Mouse (Mus musculus) ES-E14 (cell line): ENCODE results near the gene Phip. TPM values are rescaled to one million over a fixed set of nuclear protein-coding genes. Genes with fewer than 3 reads are reported as not detected.

ENCODE experiments used
- DNase-seq: peaks from one replicate; pipeline ENCODE4 v3.0.0-alpha.2; 2013; ENCODE audit warnings: low read depth, low spot score
- H3K27ac ChIP-seq: 2 replicates; pipeline ENCODE4 v1.5.1; 2012; ENCODE audit warnings: low read depth, mild to moderate bottlenecking, low read length, moderate library complexity, mixed read lengths; ENCODE audit not compliant: poor library complexity, insufficient read depth, severe bottlenecking
- H3K36me3 ChIP-seq: 2 replicates; pipeline ENCODE4 v1.6.1; 2012; ENCODE audit warnings: mild to moderate bottlenecking, low read length, moderate library complexity, mixed read lengths; ENCODE audit not compliant: control insufficient read depth, poor library complexity, insufficient read depth, severe bottlenecking
- H3K4me1 ChIP-seq, 2 experiments: fragments of 150-350 bp in 1 of 2; sonication (generic) in 1 of 2; 2 replicates each; pipeline ENCODE4 v1.6.1; 2012; ENCODE audit warnings: low read length in 2 of 2, mild to moderate bottlenecking in 1 of 2, mixed read lengths in 1 of 2; ENCODE audit not compliant: control insufficient read depth in 2 of 2, insufficient read depth in 2 of 2, poor library complexity in 1 of 2
- H3K4me3 ChIP-seq, 2 experiments: fragments of 150-350 bp in 1 of 2; sonication (generic) in 1 of 2; 2 replicates each; pipeline ENCODE4 v1.5.1; 2012; ENCODE audit warnings: low read length in 2 of 2, low read depth in 1 of 2, mild to moderate bottlenecking in 1 of 2, mixed read lengths in 1 of 2; ENCODE audit not compliant: insufficient read depth in 1 of 2, poor library complexity in 1 of 2, severe bottlenecking in 1 of 2
- H3K9ac ChIP-seq: 2 replicates; pipeline ENCODE4 v1.6.1; 2012; ENCODE audit warnings: low read depth, mild to moderate bottlenecking, low read length, mixed read lengths; ENCODE audit not compliant: poor library complexity, insufficient read depth, severe bottlenecking
- H3K9me3 ChIP-seq: fragments of 150-350 bp; sonication (generic); 2 replicates; pipeline ENCODE4 v1.6.1; 2012; ENCODE audit warnings: low read depth, mild to moderate bottlenecking, low read length; ENCODE audit not compliant: control insufficient read depth, insufficient read depth
- CHD2 ChIP-seq: IDR thresholded peaks from 2 replicates; pipeline ENCODE4 v1.6.1; 2014; ENCODE audit warnings: mild to moderate bottlenecking, low read depth, low read length, inconsistent platforms
- HCFC1 ChIP-seq: IDR thresholded peaks from 2 replicates; pipeline ENCODE4 v1.6.1; 2012; ENCODE audit warnings: low read length, inconsistent platforms, borderline replicate concordance; ENCODE audit not compliant: insufficient read depth
- MAFK ChIP-seq: IDR thresholded peaks from 2 replicates; pipeline ENCODE4 v1.6.1; 2014; ENCODE audit warnings: mild to moderate bottlenecking, low read depth, low read length, inconsistent platforms; ENCODE audit not compliant: insufficient read depth
- ZC3H11A ChIP-seq: IDR thresholded peaks from 2 replicates; pipeline ENCODE4 v1.6.1; 2012; ENCODE audit warnings: low read depth, mild to moderate bottlenecking, inconsistent platforms, low read length, borderline replicate concordance
- ZNF384 ChIP-seq: IDR thresholded peaks from 2 replicates; pipeline ENCODE4 v1.6.1; 2012; ENCODE audit warnings: low read depth, low read length, inconsistent platforms
- in situ Hi-C, 2 experiments: fragments of 600-800 bp; cut with MboI; formaldehyde crosslinking; loops; one replicate each; pipeline ENCODE4 v1.15.1; 2025; ENCODE audit warnings: low sequenced_read_pairs in 2 of 2, inconsistent platforms in 1 of 2; ENCODE audit not compliant: unreplicated experiment in 2 of 2
- total RNA-seq: library from RNA; depleted of rRNA; stranded (reverse); fragments of 300-350 nt; gene quantifications from 2 replicates; pipeline ENCODE4 v1.2.3, GENCODE M21; 2012; rRNA removed

The Phip gene
- total RNA-seq, result 52.4 and 56.7 TPM in 2 replicates

GRCm38 (mm10) chr9:82975342-82976215, at the start of gene Phip:
Phip (minus strand) TSS chr9:82975516.
- 0 out of 2 replicates have a peak, but pooled peaks have one; percentile 35 for TF ChIP-seq HCFC1
- TF ChIP-seq ZC3H11A, result no peak
- 0 out of 2 replicates have a peak, but pooled peaks have one; percentile 26 for TF ChIP-seq CHD2
- peak; percentile 97 for TF ChIP-seq ZNF384
- TF ChIP-seq MAFK, result no peak
- peak; percentile 70 for DNase-seq
- Histone ChIP-seq H3K36me3 (no peaks in the 10 kb centered on the region), H3K9ac (peak within 1 kb of the TSS; percentile 97), H3K27ac (peak within 1 kb of the TSS; percentile 94), H3K4me3 (peak within 1 kb of the TSS; percentile 88 to 94), H3K4me1 (peaks cover 2 to 7% of the 10 kb centered on the region in 2 experiments; a peak in 2 of 4 replicates), H3K9me3 (no peaks in the 10 kb centered on the region)
- in situ Hi-C loops, result no loop called here

- in situ Hi-C loops, result no loop called here
- no peaks in the 10 kb centered on the region for H3K36me3 ChIP-seq
- TF ChIP-seq CHD2 (no peak), MAFK (no peak), ZNF384 (no peak), HCFC1 (no peak)
- DNase-seq, result no peak
- no peaks in the 10 kb centered on the region for H3K9me3 ChIP-seq
- no peak overlapping the region for H3K27ac ChIP-seq
- H3K4me1 ChIP-seq, result no peaks in the 10 kb centered on the region
- no peak overlapping the region for H3K4me3 ChIP-seq
- H3K9ac ChIP-seq, result no peak overlapping the region
These were observed 48.4 kb upstream of the Phip start for GRCm38 (mm10) chr9:83023724-83024123.

DNA sequence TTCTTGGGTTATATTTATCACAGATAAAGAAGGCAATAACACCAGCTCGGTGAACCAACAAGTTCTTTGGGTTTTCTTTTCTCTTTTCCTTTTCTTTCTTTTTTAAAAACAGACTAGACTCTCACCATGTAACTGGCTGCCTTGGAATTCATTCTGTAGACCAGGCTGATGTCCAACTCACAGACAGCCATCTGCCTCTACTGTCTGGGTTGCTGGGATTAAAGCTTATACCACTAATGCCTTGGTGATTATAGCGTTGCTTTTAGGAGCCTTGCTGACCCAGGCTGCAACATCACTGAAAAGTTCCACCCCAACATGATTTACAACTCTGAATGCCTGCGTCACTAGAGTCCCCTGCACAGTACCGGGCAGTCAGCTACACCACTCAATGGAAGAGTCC, 39.2 kb upstream of the Phip start:
- TF ChIP-seq MAFK (no peak), HCFC1 (no peak), ZC3H11A (no peak), ZNF384 (no peak), CHD2 (no peak)
- H3K9me3 ChIP-seq, result no peaks in the 10 kb centered on the region
- H3K27ac ChIP-seq, result no peak overlapping the region
- no peak overlapping the region for H3K9ac ChIP-seq
- in situ Hi-C loops, result no loop called here
- no peaks in the 10 kb centered on the region for H3K4me1 ChIP-seq
- no peak overlapping the region for H3K4me3 ChIP-seq
- no peaks in the 10 kb centered on the region for H3K36me3 ChIP-seq
- no peak for DNase-seq

GRCm38 (mm10) chr9:83008306-83008705, 33.0 kb upstream of the Phip start:
- no peak overlapping the region for H3K27ac ChIP-seq
- TF ChIP-seq ZC3H11A (no peak), ZNF384 (no peak), CHD2 (no peak), HCFC1 (no peak), MAFK (no peak)
- no peak overlapping the region for H3K9ac ChIP-seq
- in situ Hi-C loops, result no loop called here
- no peaks in the 10 kb centered on the region for H3K4me1 ChIP-seq
- H3K9me3 ChIP-seq, result no peaks in the 10 kb centered on the region
- H3K36me3 ChIP-seq, result no peaks in the 10 kb centered on the region
- DNase-seq, result no peak
- no peak overlapping the region for H3K4me3 ChIP-seq

GRCm38 (mm10) chr9:83001342-83001741, 26.0 kb upstream of the Phip start:
- Histone ChIP-seq H3K27ac (no peak overlapping the region), H3K9ac (no peak overlapping the region), H3K9me3 (no peaks in the 10 kb centered on the region), H3K4me1 (no peaks in the 10 kb centered on the region), H3K36me3 (no peaks in the 10 kb centered on the region), H3K4me3 (no peak overlapping the region)
- no peak for DNase-seq
- in situ Hi-C loops, result no loop called here
- no peak for TF ChIP-seq ZC3H11A
- no peak for TF ChIP-seq ZNF384
- TF ChIP-seq CHD2, result no peak
